Mouse (Mus musculus): ENCODE results near the gene Olfr1040. TPM values are rescaled to one million over a fixed set of nuclear protein-coding genes. Genes with fewer than 3 reads are reported as not detected.
"Not testable (repeated sequence)": the region's sequence is repeated elsewhere in the genome, so short reads cannot be mapped to it uniquely, and the experiment has no call there.

The Olfr1040 gene
- not detected in 2 replicates for polyA plus RNA-seq (2016; fragmentation: Nextera tagmentation; extraction: Ambion mirVana)

GRCm38 (mm10) chr2:86146632-86147031 is at the start of gene Olfr1040:
Olfr1040 (minus strand) TSS chr2:86146732.
- WGBS: 82% methylated on average over 1 of the region's 1 CpGs
- no peak within 1 kb of the TSS for H3K27ac ChIP-seq
- no peaks in the 10 kb centered on the region for H3K9me3 ChIP-seq (replicated peaks)
- no peak within 1 kb of the TSS for H3K4me3 ChIP-seq
- H3K4me1 ChIP-seq: no peaks in the 10 kb centered on the region
- no peak for DNase-seq (ENCODE audit: low spot score)
- no peaks in the 10 kb centered on the region for H3K36me3 ChIP-seq
- H3K27me3 ChIP-seq (ENCODE audit: low read depth, poor library complexity, severe bottlenecking): no peaks in the 10 kb centered on the region

GRCm38 (mm10) chr2:86195863-86196262 is 49.3 kb upstream of the Olfr1040 start:
- no peak overlapping the region for H3K4me3 ChIP-seq
- WGBS: 52% methylated on average over 1 of the region's 1 CpGs
- no peaks in the 10 kb centered on the region for H3K36me3 ChIP-seq

GRCm38 (mm10) chr2:86185583-86185982 is 39.1 kb upstream of the Olfr1040 start, which contains the start of gene Olfr52:
Olfr52 (minus strand) TSS chr2:86185683.
- no peaks in the 10 kb centered on the region for H3K9me3 ChIP-seq (replicated peaks)
- no peaks in the 10 kb centered on the region for H3K4me1 ChIP-seq
- no peak for DNase-seq (ENCODE audit: low spot score)
- no peak within 1 kb of the TSS for H3K27ac ChIP-seq
- H3K36me3 ChIP-seq: no peaks in the 10 kb centered on the region
- no peak within 1 kb of the TSS for H3K4me3 ChIP-seq
- no peaks in the 10 kb centered on the region for H3K27me3 ChIP-seq (ENCODE audit: low read depth, poor library complexity, severe bottlenecking)

More at GRCm38 (mm10) chr2:86195863-86196262, 49.3 kb upstream of the Olfr1040 start:
- Histone ChIP-seq H3K27ac (no peak overlapping the region), H3K4me1 (no peaks in the 10 kb centered on the region), H3K27me3 (ENCODE audit: low read depth, poor library complexity, severe bottlenecking) (no peaks in the 10 kb centered on the region), H3K9me3 (replicated peaks) (no peaks in the 10 kb centered on the region)
- no peak for DNase-seq (ENCODE audit: low spot score)

- no peak overlapping the region for H3K27ac ChIP-seq
- 81% methylated on average over 3 of the region's 3 CpGs for WGBS
- H3K9me3 ChIP-seq (replicated peaks): no peaks in the 10 kb centered on the region
- no peaks in the 10 kb centered on the region for H3K4me1 ChIP-seq
- DNase-seq (ENCODE audit: low spot score): no peak
- H3K27me3 ChIP-seq (ENCODE audit: low read depth, poor library complexity, severe bottlenecking): no peaks in the 10 kb centered on the region
- H3K4me3 ChIP-seq: no peak overlapping the region
- no peaks in the 10 kb centered on the region for H3K36me3 ChIP-seq
Measured at GRCm38 (mm10) chr2:86179950-86180349, 33.4 kb upstream of the Olfr1040 start.

GRCm38 (mm10) chr2:86177720-86178119 is 31.2 kb upstream of the Olfr1040 start, which contains the start of gene Olfr1044:
Olfr1044 (minus strand) TSS chr2:86177820.
- Histone ChIP-seq H3K36me3 (no peaks in the 10 kb centered on the region), H3K27ac (no peak within 1 kb of the TSS), H3K9me3 (replicated peaks) (no peaks in the 10 kb centered on the region), H3K4me1 (no peaks in the 10 kb centered on the region), H3K4me3 (no peak within 1 kb of the TSS), H3K27me3 (ENCODE audit: low read depth, poor library complexity, severe bottlenecking) (no peaks in the 10 kb centered on the region)
- DNase-seq (ENCODE audit: low spot score): no peak

- H3K9me3 ChIP-seq (replicated peaks); H3K27me3 ChIP-seq (ENCODE audit: low read depth, poor library complexity, severe bottlenecking); H3K36me3 ChIP-seq; H3K27ac ChIP-seq; DNase-seq (ENCODE audit: low spot score); H3K4me3 ChIP-seq; H3K4me1 ChIP-seq: not testable (repeated sequence)
- WGBS: 87% methylated on average over 7 of the region's 7 CpGs
Measured at GRCm38 (mm10) chr2:86175422-86175821, 28.9 kb upstream of the Olfr1040 start.

- no peaks in the 10 kb centered on the region for H3K4me1 ChIP-seq
- no peaks in the 10 kb centered on the region for H3K36me3 ChIP-seq
- H3K27me3 ChIP-seq (ENCODE audit: low read depth, poor library complexity, severe bottlenecking): no peaks in the 10 kb centered on the region
- H3K27ac ChIP-seq: no peak within 1 kb of the TSS
- no peaks in the 10 kb centered on the region for H3K9me3 ChIP-seq (replicated peaks)
- no peak within 1 kb of the TSS for H3K4me3 ChIP-seq
- DNase-seq (ENCODE audit: low spot score): no peak
- WGBS: 95% methylated on average over 2 of the region's 2 CpGs
Measured at GRCm38 (mm10) chr2:86167422-86167821, 20.9 kb upstream of the Olfr1040 start, which contains the start of gene Olfr1043. Olfr1043 (minus strand) TSS chr2:86167522.

- H3K4me3 ChIP-seq: no peak within 1 kb of the TSS
- H3K9me3 ChIP-seq (replicated peaks): no peaks in the 10 kb centered on the region
- H3K36me3 ChIP-seq: no peaks in the 10 kb centered on the region
- WGBS: 90% methylated on average over 2 of the region's 2 CpGs
- DNase-seq (ENCODE audit: low spot score): no peak
- H3K27ac ChIP-seq: no peak within 1 kb of the TSS
- no peaks in the 10 kb centered on the region for H3K4me1 ChIP-seq
- H3K27me3 ChIP-seq (ENCODE audit: low read depth, poor library complexity, severe bottlenecking): no peaks in the 10 kb centered on the region
Measured at GRCm38 (mm10) chr2:86161738-86162137, 15.2 kb upstream of the Olfr1040 start, which contains the start of gene Olfr1042. Olfr1042 (minus strand) TSS chr2:86161838.

- no peak within 1 kb of the TSS for H3K4me3 ChIP-seq
- H3K27ac ChIP-seq: no peak within 1 kb of the TSS
- no peaks in the 10 kb centered on the region for H3K36me3 ChIP-seq
- H3K4me1 ChIP-seq: no peaks in the 10 kb centered on the region
- H3K9me3 ChIP-seq (replicated peaks): no peaks in the 10 kb centered on the region
- no peak for DNase-seq (ENCODE audit: low spot score)
- WGBS: 97% methylated on average over 1 of the region's 1 CpGs
- no peaks in the 10 kb centered on the region for H3K27me3 ChIP-seq (ENCODE audit: low read depth, poor library complexity, severe bottlenecking)
Measured at GRCm38 (mm10) chr2:86135828-86136227, 10.7 kb downstream of the Olfr1040 start, which contains the start of gene Olfr1039. Olfr1039 (minus strand) TSS chr2:86135928.

Other genes starting within 250 kb of the Olfr1040 start
- gene Olfr1024, start 241.7 kb downstream of the Olfr1040 start, polyA plus RNA-seq (2016; fragmentation: Nextera tagmentation; extraction: Ambion mirVana): not detected in 2 replicates
- not detected in 2 replicates for gene Olfr1025-ps1, start 231.5 kb downstream of the Olfr1040 start, polyA plus RNA-seq (2016; fragmentation: Nextera tagmentation; extraction: Ambion mirVana)
- gene Olfr1026, start 225.2 kb downstream of the Olfr1040 start, polyA plus RNA-seq (2016; fragmentation: Nextera tagmentation; extraction: Ambion mirVana): not detected in 2 replicates
- not detected in 2 replicates for gene Olfr1028, start 196.3 kb downstream of the Olfr1040 start, polyA plus RNA-seq (2016; fragmentation: Nextera tagmentation; extraction: Ambion mirVana)
- gene Olfr1029, start 172.8 kb downstream of the Olfr1040 start, polyA plus RNA-seq (2016; fragmentation: Nextera tagmentation; extraction: Ambion mirVana): not detected in 2 replicates
- not detected in 2 replicates for gene Olfr1030, start 167.5 kb downstream of the Olfr1040 start, polyA plus RNA-seq (2016; fragmentation: Nextera tagmentation; extraction: Ambion mirVana)
- not detected in 2 replicates for gene Olfr1031, start 156.4 kb downstream of the Olfr1040 start, polyA plus RNA-seq (2016; fragmentation: Nextera tagmentation; extraction: Ambion mirVana)
- gene Olfr1032, start 141.2 kb downstream of the Olfr1040 start, polyA plus RNA-seq (2016; fragmentation: Nextera tagmentation; extraction: Ambion mirVana): not detected in 2 replicates
- gene Olfr1033, start 126.1 kb downstream of the Olfr1040 start, polyA plus RNA-seq (2016; fragmentation: Nextera tagmentation; extraction: Ambion mirVana): not detected in 2 replicates
- gene Olfr1034, start 100.9 kb downstream of the Olfr1040 start, polyA plus RNA-seq (2016; fragmentation: Nextera tagmentation; extraction: Ambion mirVana): not detected in 2 replicates
- gene Olfr1036, start 72.7 kb downstream of the Olfr1040 start, polyA plus RNA-seq (2016; fragmentation: Nextera tagmentation; extraction: Ambion mirVana): not detected in 2 replicates
- gene Olfr1037, start 59.3 kb downstream of the Olfr1040 start, polyA plus RNA-seq (2016; fragmentation: Nextera tagmentation; extraction: Ambion mirVana): not detected in 2 replicates
- not detected in 2 replicates for gene Olfr1039, start 10.8 kb downstream of the Olfr1040 start, polyA plus RNA-seq (2016; fragmentation: Nextera tagmentation; extraction: Ambion mirVana)
- gene Olfr1042, start 15.1 kb upstream of the Olfr1040 start, polyA plus RNA-seq (2016; fragmentation: Nextera tagmentation; extraction: Ambion mirVana): not detected in 2 replicates
- not detected in 2 replicates for gene Olfr1043, start 20.8 kb upstream of the Olfr1040 start, polyA plus RNA-seq (2016; fragmentation: Nextera tagmentation; extraction: Ambion mirVana)
- not detected in 2 replicates for gene Olfr1044, start 31.1 kb upstream of the Olfr1040 start, polyA plus RNA-seq (2016; fragmentation: Nextera tagmentation; extraction: Ambion mirVana)
- gene Olfr52, start 39.0 kb upstream of the Olfr1040 start, polyA plus RNA-seq (2016; fragmentation: Nextera tagmentation; extraction: Ambion mirVana): not detected in 2 replicates
- not detected in 2 replicates for gene Olfr1045, start 56.3 kb upstream of the Olfr1040 start, polyA plus RNA-seq (2016; fragmentation: Nextera tagmentation; extraction: Ambion mirVana)
- gene Olfr1046, start 72.6 kb upstream of the Olfr1040 start, polyA plus RNA-seq (2016; fragmentation: Nextera tagmentation; extraction: Ambion mirVana): not detected in 2 replicates
- gene Olfr1047, start 84.7 kb upstream of the Olfr1040 start, polyA plus RNA-seq (2016; fragmentation: Nextera tagmentation; extraction: Ambion mirVana): not detected in 2 replicates
- not detected in 2 replicates for gene Olfr1048, start 93.6 kb upstream of the Olfr1040 start, polyA plus RNA-seq (2016; fragmentation: Nextera tagmentation; extraction: Ambion mirVana)
- gene Olfr1049, start 111.6 kb upstream of the Olfr1040 start, polyA plus RNA-seq (2016; fragmentation: Nextera tagmentation; extraction: Ambion mirVana): not detected in 2 replicates
- not detected in 2 replicates for gene Olfr1051, start 132.4 kb upstream of the Olfr1040 start, polyA plus RNA-seq (2016; fragmentation: Nextera tagmentation; extraction: Ambion mirVana)
- gene Olfr1052, start 145.7 kb upstream of the Olfr1040 start, polyA plus RNA-seq (2016; fragmentation: Nextera tagmentation; extraction: Ambion mirVana): not detected in 2 replicates
- gene Olfr1053, start 168.6 kb upstream of the Olfr1040 start, polyA plus RNA-seq (2016; fragmentation: Nextera tagmentation; extraction: Ambion mirVana): not detected in 2 replicates
- not detected in 2 replicates for gene Olfr1054, start 188.7 kb upstream of the Olfr1040 start, polyA plus RNA-seq (2016; fragmentation: Nextera tagmentation; extraction: Ambion mirVana)
- gene Olfr1055, start 203.6 kb upstream of the Olfr1040 start, polyA plus RNA-seq (2016; fragmentation: Nextera tagmentation; extraction: Ambion mirVana): not detected in 2 replicates
- gene Olfr1056, start 215.7 kb upstream of the Olfr1040 start, polyA plus RNA-seq (2016; fragmentation: Nextera tagmentation; extraction: Ambion mirVana): not detected in 2 replicates
- gene Olfr1057, start 231.7 kb upstream of the Olfr1040 start, polyA plus RNA-seq (2016; fragmentation: Nextera tagmentation; extraction: Ambion mirVana): not detected in 2 replicates
- not detected in 2 replicates for gene Olfr1058, start 241.8 kb upstream of the Olfr1040 start, polyA plus RNA-seq (2016; fragmentation: Nextera tagmentation; extraction: Ambion mirVana)

All from limb, embryonic 10.5 days (tissue).